Mouse (Mus musculus) olfactory bulb, adult 2 months (tissue): ENCODE results near the gene Usp36. TPM values are rescaled to one million over a fixed set of nuclear protein-coding genes. Genes with fewer than 3 reads are reported as not detected.

Source experiments
- H3K27ac ChIP-seq: fragments of 200-500 bp; 2 replicates; pipeline ENCODE4 v1.5.1; 2012; ENCODE audit warnings: low read depth, low read length; ENCODE audit not compliant: insufficient read depth
- H3K4me1 ChIP-seq: fragments of 200-500 bp; 2 replicates; pipeline ENCODE4 v1.6.1; 2012; ENCODE audit warnings: low read length; ENCODE audit not compliant: control insufficient read depth, insufficient read depth
- H3K4me3 ChIP-seq: fragments of 200-500 bp; 2 replicates; pipeline ENCODE4 v1.5.1; 2012; ENCODE audit warnings: mild to moderate bottlenecking, low read depth, low read length, moderate library complexity; ENCODE audit not compliant: insufficient read depth
- CTCF ChIP-seq: fragments of 200-500 bp; IDR thresholded peaks from 2 replicates; pipeline ENCODE4 v1.5.1; 2012; ENCODE audit warnings: low read depth, mild to moderate bottlenecking, low read length, moderate library complexity; ENCODE audit not compliant: insufficient read depth
- POLR2A ChIP-seq: fragments of 200-500 bp; IDR thresholded peaks from 2 replicates; pipeline ENCODE4 v1.6.1; 2012; ENCODE audit warnings: mild to moderate bottlenecking, low read depth, low read length, moderate library complexity; ENCODE audit not compliant: insufficient read depth
- WGBS: fragments of 180-500 bp; shearing (Covaris S2); methylation state at CpG from one replicate; pipeline ENCODE4 v1.1.7; 2018; 5-methylcytosine and 5-hydroxymethylcytosine counted together
- polyA plus RNA-seq: library from polyadenylated mRNA; stranded (reverse); fragments of >200 nt; gene quantifications from 2 replicates; pipeline ENCODE4 v1.2.4, GENCODE M21; 2012; ENCODE audit warnings: low replicate concordance; ENCODE audit not compliant: missing spikeins, insufficient read depth, insufficient read length

Gene Usp36
- not detected in 2 replicates for polyA plus RNA-seq

DNA sequence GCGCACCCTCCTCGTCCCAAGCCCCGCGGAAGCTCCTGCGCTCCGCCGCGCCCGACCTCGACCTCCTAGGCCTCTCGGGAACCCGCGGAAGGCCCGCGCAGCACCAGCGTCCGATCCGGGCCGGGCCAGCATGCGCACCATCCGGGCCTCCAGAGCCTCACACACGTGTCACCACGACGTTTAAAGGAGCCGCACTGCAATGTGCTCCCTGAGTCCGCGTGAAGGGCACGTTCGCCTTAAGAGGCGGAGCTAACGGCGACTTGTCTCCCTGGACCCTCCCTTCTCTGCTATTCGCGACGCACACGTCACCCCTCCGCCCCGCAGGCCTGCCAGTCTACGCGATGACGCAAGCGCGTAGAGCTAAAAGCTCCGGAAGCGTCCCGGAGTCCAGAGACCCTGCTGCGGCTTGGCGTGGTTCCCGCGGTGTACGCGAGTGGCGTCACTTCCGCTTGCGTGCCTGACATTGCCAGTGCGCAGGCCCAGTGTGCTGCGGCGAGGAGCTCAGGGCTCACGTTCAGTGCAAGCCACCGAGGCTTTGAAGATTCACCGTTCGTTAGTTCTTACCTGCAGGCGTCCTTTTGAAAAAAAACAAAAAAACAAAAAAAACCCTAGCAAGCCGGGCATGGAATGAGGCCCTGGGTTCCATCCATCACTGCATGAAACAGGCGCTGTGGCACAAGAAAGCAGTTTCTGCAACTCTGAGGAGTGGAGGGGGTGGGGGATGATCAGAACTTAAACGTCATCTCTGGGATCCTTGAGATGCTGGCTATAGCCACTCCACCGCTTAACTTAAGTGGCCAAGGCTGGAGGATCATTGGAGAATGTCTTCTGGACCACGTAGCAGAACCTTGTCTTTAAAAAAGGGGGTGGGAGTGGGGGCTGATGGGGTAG is at the start of gene Usp36:
Gene Usp36 (minus strand): TSS at position 246 of the 891 bp plus-strand sequence.
- under 1% methylated on average over 68 of the region's 68 CpGs for WGBS
- Histone ChIP-seq H3K27ac (peak within 1 kb of the TSS; percentile 88), H3K4me3 (peak within 1 kb of the TSS; percentile 89), H3K4me1 (peaks cover 11% of the 10 kb centered on the region)
- TF ChIP-seq CTCF (no peak), POLR2A (peak; percentile 88)

DNA sequence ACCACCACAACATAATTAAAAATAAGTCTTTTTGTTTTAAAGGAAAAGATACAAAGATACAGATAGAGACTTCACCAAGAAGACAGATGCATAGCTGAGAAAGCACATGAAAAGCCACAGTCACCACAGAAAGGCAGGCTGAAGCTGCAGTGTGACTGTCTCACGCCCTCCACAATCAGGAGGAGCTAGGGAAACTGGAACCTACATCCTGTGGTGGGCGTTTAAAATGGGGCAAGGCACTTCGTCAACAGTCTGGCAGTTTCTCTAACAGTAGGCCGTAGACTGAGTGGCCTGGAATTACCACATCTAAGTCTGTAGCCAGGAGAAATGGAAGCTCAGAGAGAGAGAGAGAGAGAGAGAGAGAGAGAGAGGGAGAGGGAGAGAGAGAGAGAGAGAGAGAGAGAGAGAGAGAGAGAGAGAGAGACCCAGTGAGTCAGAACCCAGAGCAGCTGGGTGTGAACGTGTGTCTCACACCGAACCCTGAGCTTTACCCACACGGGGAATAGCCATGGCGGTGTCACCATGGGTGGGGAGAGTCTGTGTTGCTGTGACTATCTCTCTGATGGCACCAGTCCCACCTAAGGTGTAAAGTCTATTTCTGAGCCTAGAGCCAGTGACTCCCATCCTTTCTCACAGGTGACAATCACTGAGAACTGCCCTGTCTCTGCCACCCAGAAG is 47.6 kb upstream of the Usp36 start:
- H3K4me3 ChIP-seq: no peak overlapping the region
- WGBS: 19% methylated on average over 8 of the region's 8 CpGs
- H3K27ac ChIP-seq: peak overlapping the region; percentile 48
- TF ChIP-seq POLR2A (no peak), CTCF (no peak)
- H3K4me1 ChIP-seq: peaks cover 49% of the 10 kb centered on the region

GRCm38 (mm10) chr11:118333431-118333830 is 43.4 kb upstream of the Usp36 start:
- WGBS: 81% methylated on average over 17 of the region's 17 CpGs
- Histone ChIP-seq H3K4me3 (no peak overlapping the region), H3K4me1 (peaks cover 56% of the 10 kb centered on the region), H3K27ac (no peak overlapping the region)
- no peak for TF ChIP-seq POLR2A
- TF ChIP-seq CTCF: no peak

GRCm38 (mm10) chr11:118332376-118332775 is 42.3 kb upstream of the Usp36 start:
- H3K4me1 ChIP-seq: peaks cover 57% of the 10 kb centered on the region
- 84% methylated on average over 11 of the region's 11 CpGs for WGBS
- no peak overlapping the region for H3K27ac ChIP-seq
- TF ChIP-seq POLR2A (no peak), CTCF (no peak)
- no peak overlapping the region for H3K4me3 ChIP-seq

GRCm38 (mm10) chr11:118330777-118331176 is 40.7 kb upstream of the Usp36 start:
- WGBS: 44% methylated on average over 16 of the region's 16 CpGs
- Histone ChIP-seq H3K4me3 (no peak overlapping the region), H3K27ac (no peak overlapping the region), H3K4me1 (peaks cover 66% of the 10 kb centered on the region)
- TF ChIP-seq CTCF (no peak), POLR2A (no peak)

DNA sequence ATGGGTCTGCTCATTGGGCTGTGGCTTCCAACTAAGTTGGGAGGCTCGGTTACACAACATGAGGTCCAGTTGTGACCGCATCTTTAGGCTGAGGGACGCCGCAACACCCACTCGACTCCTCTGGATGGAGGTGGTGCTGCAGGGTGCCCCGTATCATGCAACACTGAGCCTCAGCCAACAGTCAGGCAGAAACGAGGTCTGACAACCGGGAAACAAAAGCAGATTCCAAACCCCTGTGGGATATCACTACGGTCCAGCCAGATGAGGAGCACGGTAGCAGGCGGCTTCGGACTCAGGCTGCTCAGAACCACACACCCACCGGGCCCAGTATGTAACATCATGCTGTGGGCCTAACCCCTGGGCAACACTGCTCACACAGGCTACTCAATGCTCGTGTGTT is 40.3 kb upstream of the Usp36 start:
- TF ChIP-seq POLR2A (no peak), CTCF (no peak)
- peaks cover 66% of the 10 kb centered on the region for H3K4me1 ChIP-seq
- peak overlapping the region; percentile 33 for H3K27ac ChIP-seq
- H3K4me3 ChIP-seq: no peak overlapping the region
- 81% methylated on average over 14 of the region's 14 CpGs for WGBS

- no peak overlapping the region for H3K4me3 ChIP-seq
- TF ChIP-seq POLR2A (no peak), CTCF (no peak)
- WGBS: 91% methylated on average over 5 of the region's 5 CpGs
- H3K4me1 ChIP-seq: peaks cover 61% of the 10 kb centered on the region
- H3K27ac ChIP-seq: 0 out of 2 replicates have a peak overlapping the region, but pooled peaks have one; percentile 90
These were observed 38.9 kb upstream of the Usp36 start for GRCm38 (mm10) chr11:118328947-118329346.

DNA sequence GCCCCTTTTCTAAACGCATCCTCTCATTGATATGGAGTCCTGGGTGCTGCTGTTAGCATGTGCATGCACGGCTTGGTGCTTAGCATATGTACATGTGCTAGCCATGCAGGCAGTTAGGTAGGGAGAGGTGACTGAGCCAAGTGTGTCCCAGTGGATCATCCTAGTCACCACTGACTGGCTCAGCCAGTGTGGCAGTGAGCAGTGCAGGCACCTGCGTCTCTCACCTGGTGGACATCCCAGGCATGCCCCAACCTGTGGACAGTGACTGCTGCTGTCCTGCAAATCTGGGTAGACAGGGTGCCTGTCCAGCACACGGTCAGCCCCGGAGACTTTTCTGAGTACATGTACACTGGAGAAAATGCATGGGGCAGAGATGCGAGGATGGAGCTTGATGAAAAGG is 38.5 kb upstream of the Usp36 start:
- 94% methylated on average over 6 of the region's 6 CpGs for whole genome bisulfite sequencing
- H3K4me3 ChIP-seq: no peak overlapping the region
- no peak for TF ChIP-seq POLR2A
- TF ChIP-seq CTCF: no peak
- peak overlapping the region; percentile 90 for H3K27ac ChIP-seq
- H3K4me1 ChIP-seq: peaks cover 57% of the 10 kb centered on the region
